Mouse (Mus musculus) cerebellum, adult 9-10 months (tissue): ENCODE results near the gene Polr2g.

ENCODE experiments used
- DNase-seq: peaks from one replicate; pipeline ENCODE4 v3.0.0; 2022

Gene Polr2g

DNA sequence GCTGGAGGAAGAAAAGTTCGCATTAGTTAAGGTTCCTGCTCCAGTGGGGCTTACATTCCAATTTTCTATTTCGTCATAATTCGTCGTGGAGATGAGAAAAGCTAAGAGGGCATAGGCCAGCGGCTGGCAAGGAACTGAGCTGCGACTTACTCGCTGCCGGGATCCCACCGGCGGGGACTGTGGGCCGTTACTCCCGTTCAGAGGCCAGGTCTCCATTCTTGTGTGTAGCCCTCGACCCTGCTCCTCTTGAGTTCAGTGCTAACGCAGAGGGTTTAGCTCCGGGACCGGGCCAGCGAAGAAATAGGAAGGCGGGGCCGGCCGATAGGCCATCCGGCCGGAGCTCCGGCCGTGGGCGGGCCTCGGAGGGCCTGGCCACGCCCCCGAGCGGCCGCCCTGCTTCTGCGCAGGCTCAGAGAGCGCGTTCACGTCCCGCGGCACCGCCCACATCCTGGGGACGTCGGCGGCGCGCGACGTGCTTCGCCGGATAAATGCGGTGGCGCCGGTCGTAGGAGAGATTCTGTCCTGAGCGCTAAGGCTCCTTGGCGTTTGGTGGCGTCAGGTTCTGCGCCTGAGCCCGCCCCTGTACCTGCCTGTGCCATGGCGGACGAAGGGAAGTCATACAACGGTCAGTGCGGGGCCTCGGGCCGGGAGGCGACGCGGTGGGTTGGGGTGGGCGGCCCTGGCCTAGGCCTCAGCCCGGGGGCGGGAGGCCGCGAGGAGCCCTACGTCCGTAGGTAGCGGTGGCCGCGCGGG lies 41.6 kb downstream of the Polr2g start, which contains the start of gene Nxf1:
TSS of gene Nxf1 (plus strand) at position 439 of the 753 bp plus-strand sequence.
- peak; percentile 85 for DNase-seq

GRCm38 (mm10) chr19:8755652-8756051 lies 42.7 kb downstream of the Polr2g start:
- no peak for DNase-seq

GRCm38 (mm10) chr19:8747368-8747767 lies 51.0 kb downstream of the Polr2g start:
- no peak for DNase-seq

DNA sequence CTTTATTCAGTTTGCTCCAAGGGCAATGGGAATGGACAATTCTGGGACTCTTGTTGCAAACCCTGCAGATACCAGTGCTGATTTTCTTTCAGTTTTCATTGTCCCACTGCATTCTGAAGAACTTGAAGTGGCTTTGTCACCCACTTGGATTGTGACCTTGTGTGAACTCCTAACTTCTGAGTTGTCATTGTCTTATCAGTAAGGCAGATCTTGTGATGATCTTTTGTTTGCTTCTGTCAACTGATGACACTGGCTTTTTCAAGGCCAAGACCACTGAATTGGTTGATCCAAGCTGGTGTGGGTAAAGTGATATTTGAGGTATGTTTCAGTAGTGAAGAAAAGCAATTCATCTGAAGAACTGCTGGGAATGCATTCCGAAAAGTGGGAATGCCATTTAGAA lies 53.0 kb downstream of the Polr2g start:
- DNase-seq: no peak
